Mouse (Mus musculus) C2C12 (cell line): ENCODE results near the gene Acly.

Source experiments
- CEBPB ChIP-seq: IDR thresholded peaks from one replicate; pipeline ENCODE4 v1.6.1; 2011; ENCODE audit warnings: low read depth, mild to moderate bottlenecking, control low read depth, moderate library complexity
- CTCF ChIP-seq: IDR thresholded peaks from one replicate; pipeline ENCODE4 v1.5.1; 2011; ENCODE audit not compliant: control insufficient read depth, insufficient read depth, insufficient read length
- MAX ChIP-seq: IDR thresholded peaks from one replicate; pipeline ENCODE4 v1.6.1; 2011; ENCODE audit warnings: mild to moderate bottlenecking, control low read depth
- MYOD1 ChIP-seq: IDR thresholded peaks from one replicate; pipeline ENCODE4 v1.6.1; 2011; ENCODE audit warnings: low read depth; ENCODE audit not compliant: control insufficient read depth, insufficient read length
- MYOG ChIP-seq: IDR thresholded peaks from one replicate; pipeline ENCODE4 v1.6.1; 2011; ENCODE audit not compliant: control insufficient read depth, insufficient read length; ENCODE audit errors: extremely low read depth
- USF1 ChIP-seq: IDR thresholded peaks from one replicate; pipeline ENCODE4 v1.6.1; 2011; ENCODE audit warnings: low read depth, mild to moderate bottlenecking, control low read depth, moderate library complexity

- TF ChIP-seq USF1: no peak
- no peak for TF ChIP-seq CTCF
- TF ChIP-seq MYOD1: no peak
- TF ChIP-seq MAX: peak; percentile 65
- no peak for TF ChIP-seq MYOG
- no peak for TF ChIP-seq CEBPB
Measured at GRCm38 (mm10) chr11:100440691-100441522, 86.9 kb downstream of the Acly start.
